In the genomic region with DNA sequence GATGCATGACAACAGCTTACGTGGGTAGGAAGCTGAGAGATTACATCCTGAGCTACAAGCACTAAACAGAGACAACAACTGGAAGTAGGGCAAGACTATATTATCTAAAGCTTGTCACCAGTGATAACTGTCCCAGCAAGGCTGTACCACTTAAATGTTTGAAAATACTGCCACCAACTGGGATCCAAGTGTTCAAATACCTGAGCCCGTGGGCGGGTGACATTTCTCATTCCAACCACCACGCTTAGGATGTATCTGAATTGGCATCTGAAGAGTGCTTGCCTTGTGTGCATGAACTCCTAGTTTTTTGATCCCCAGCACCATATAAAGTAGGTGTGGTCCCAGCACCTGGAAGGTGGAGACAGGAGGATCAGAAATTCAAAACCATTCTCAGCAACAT, we compare ENCODE assay signal across 14 mouse cellular contexts. TPM values are rescaled to one million over a fixed set of nuclear protein-coding genes. Genes with fewer than 3 reads are reported as not detected.
"Had no signal": no experiment of that assay in that cellular context is flagged by ENCODE, and none has a peak within 500 bp of the region (broad histone marks: within the 10 kb centered on the region; RNA-seq: fewer than 3 reads in every experiment).

No protein-coding gene starts in this region.

- H3K9me3 ChIP-seq: limb, embryonic 13.5 days; neural tube, embryonic 12.5 days; stomach, embryonic 15.5 days had no signal

- H3K4me2 ChIP-seq: limb, embryonic 13.5 days; neural tube, embryonic 12.5 days; stomach, embryonic 15.5 days had no signal

- H3K4me1 ChIP-seq: limb, embryonic 13.5 days; neural tube, embryonic 12.5 days; stomach, embryonic 15.5 days had no signal

- H3K36me3 ChIP-seq: stomach, embryonic 15.5 days had no signal

- DNase-seq: kidney, adult 11 months; kidney, postnatal 36 days; left cerebral cortex, postnatal 4 days; lung, adult 2 months; lung, postnatal 14 days; midbrain, embryonic 14.5 days; thymus, adult 18-20 months; thymus, postnatal 14 days had no signal

- H3K4me3 ChIP-seq: limb, embryonic 13.5 days; neural tube, embryonic 12.5 days; stomach, embryonic 15.5 days had no signal

- H3K27me3 ChIP-seq: limb, embryonic 13.5 days; neural tube, embryonic 12.5 days; stomach, embryonic 15.5 days had no signal

- H3K9ac ChIP-seq: limb, embryonic 13.5 days; liver, embryonic 14.5 days; neural tube, embryonic 12.5 days; stomach, embryonic 15.5 days had no signal

- H3K27ac ChIP-seq: limb, embryonic 13.5 days; liver, embryonic 14.5 days; neural tube, embryonic 12.5 days; stomach, embryonic 15.5 days had no signal

RNA-seq across cellular contexts. Expression of gene Gm6169, which starts 3.3 kb away (rescaled TPM):
- total RNA-seq: liver, adult 2 months had no signal
- polyA plus RNA-seq: liver, adult 2 months had no signal

RNA-seq across cellular contexts. Expression of gene Fam169a, which starts 28.6 kb away (rescaled TPM):
- polyA plus RNA-seq: liver, adult 2 months; lung, adult 2 months; spleen, adult 2 months had no signal
